Mouse (Mus musculus) liver, embryonic 16.5 days (tissue): Measurements from ENCODE around the gene Slc7a1. TPM values are rescaled to one million over a fixed set of nuclear protein-coding genes. Genes with fewer than 3 reads are reported as not detected.

Experiments used
- ATAC-seq: fragments of 200-750 bp; cut with Nextera tagmentation; 2 replicates; pipeline ENCODE4 v1.8.0; 2017; ENCODE audit warnings: low read depth, mild to moderate bottlenecking, moderate number of reproducible peaks, moderate library complexity
- H3K27ac ChIP-seq: fragments of 300-500 bp; sonication (generic); 2 replicates; pipeline ENCODE4 v1.5.1; 2014; ENCODE audit warnings: mild to moderate bottlenecking, low read length
- H3K27me3 ChIP-seq: fragments of 300-500 bp; sonication (generic); 2 replicates; pipeline ENCODE4 v1.6.1; 2014; ENCODE audit warnings: low read depth, low read length, mixed read lengths; ENCODE audit not compliant: control insufficient read depth, insufficient read depth
- H3K36me3 ChIP-seq: fragments of 300-500 bp; sonication (generic); 2 replicates; pipeline ENCODE4 v1.6.1; 2014; ENCODE audit warnings: mild to moderate bottlenecking; ENCODE audit not compliant: control insufficient read depth, insufficient read depth
- H3K4me1 ChIP-seq: fragments of 300-500 bp; sonication (generic); 2 replicates; pipeline ENCODE4 v1.6.1; 2014; ENCODE audit warnings: low read depth, low read length, mixed read lengths; ENCODE audit not compliant: control insufficient read depth
- H3K4me2 ChIP-seq: fragments of 300-500 bp; sonication (generic); 2 replicates; pipeline ENCODE4 v1.6.1; 2014; ENCODE audit warnings: low read depth, low read length, mixed read lengths
- H3K4me3 ChIP-seq: fragments of 300-500 bp; sonication (generic); 2 replicates; pipeline ENCODE4 v1.5.1; 2014; ENCODE audit warnings: low read depth, mild to moderate bottlenecking, low read length
- H3K9ac ChIP-seq: fragments of 300-500 bp; sonication (generic); 2 replicates; pipeline ENCODE4 v1.6.1; 2014; ENCODE audit warnings: low read depth, low read length
- H3K9me3 ChIP-seq: fragments of 300-500 bp; sonication (generic); replicated peaks from 2 replicates; pipeline ENCODE4 v1.6.1; 2016; ENCODE audit warnings: low read length; ENCODE audit not compliant: control insufficient read depth
- WGBS: fragments of 180-500 bp; shearing (Covaris S2); extraction: QIAGEN DNeasy Blood & Tissue Kit; methylation state at CpG from one replicate; pipeline ENCODE4 v1.1.7; 2014; ENCODE audit not compliant: insufficient replicate concordance; 5-methylcytosine and 5-hydroxymethylcytosine counted together
- polyA plus RNA-seq: library from polyadenylated mRNA; unstranded; fragments of >200 nt; fragmentation: Nextera tagmentation; extraction: Ambion mirVana; gene quantifications from 2 replicates; pipeline ENCODE4 v1.2.1, GENCODE M21; 2015

Slc7a1 gene
- polyA plus RNA-seq, 1 experiment from 2014 or later, result 15.7 TPM

- H3K36me3 ChIP-seq, result no peaks in the 10 kb centered on the region
- no peak overlapping the region for H3K9ac ChIP-seq
- H3K27ac ChIP-seq, result no peak overlapping the region
- 64% methylated on average over 6 of the region's 6 CpGs for WGBS
- no peak overlapping the region for H3K4me3 ChIP-seq
- ATAC-seq, result no peak
- H3K27me3 ChIP-seq, result no peaks in the 10 kb centered on the region
- H3K4me2 ChIP-seq, result no peak overlapping the region
- no peaks in the 10 kb centered on the region for H3K4me1 ChIP-seq
- H3K9me3 ChIP-seq, result no peaks in the 10 kb centered on the region; the same call in 1 of the 2 replicates
These were observed 117.6 kb downstream of the Slc7a1 start for GRCm38 (mm10) chr5:148282093-148282492.

DNA sequence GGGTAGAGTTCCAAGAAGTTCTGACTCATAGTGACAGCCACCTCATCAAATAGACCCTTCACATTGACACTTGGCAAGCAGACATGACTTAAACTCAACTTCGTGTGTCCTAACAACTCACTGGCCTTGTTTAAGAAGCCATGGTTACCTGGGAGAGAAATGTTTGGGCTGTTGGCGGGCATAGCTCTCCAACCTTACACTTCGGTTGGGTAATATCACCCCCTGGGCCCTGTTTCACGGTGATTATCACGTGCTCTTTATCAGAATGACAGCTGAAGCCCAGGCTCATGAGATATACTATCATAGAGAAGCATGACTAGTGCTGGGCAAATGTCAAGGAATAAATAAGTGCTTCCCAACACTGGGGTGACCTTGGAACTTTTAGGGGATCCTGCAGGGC lies 119.4 kb downstream of the Slc7a1 start:
- ATAC-seq, result no peak
- H3K4me3 ChIP-seq, result no peak overlapping the region
- H3K9me3 ChIP-seq, result no peaks in the 10 kb centered on the region; the same call in 1 of the 2 replicates
- H3K27ac ChIP-seq, result no peak overlapping the region
- no peaks in the 10 kb centered on the region for H3K36me3 ChIP-seq
- no peak overlapping the region for H3K4me2 ChIP-seq
- no peaks in the 10 kb centered on the region for H3K27me3 ChIP-seq
- no peak overlapping the region for H3K9ac ChIP-seq
- 50% methylated on average over 5 of the region's 5 CpGs for WGBS
- no peaks in the 10 kb centered on the region for H3K4me1 ChIP-seq

DNA sequence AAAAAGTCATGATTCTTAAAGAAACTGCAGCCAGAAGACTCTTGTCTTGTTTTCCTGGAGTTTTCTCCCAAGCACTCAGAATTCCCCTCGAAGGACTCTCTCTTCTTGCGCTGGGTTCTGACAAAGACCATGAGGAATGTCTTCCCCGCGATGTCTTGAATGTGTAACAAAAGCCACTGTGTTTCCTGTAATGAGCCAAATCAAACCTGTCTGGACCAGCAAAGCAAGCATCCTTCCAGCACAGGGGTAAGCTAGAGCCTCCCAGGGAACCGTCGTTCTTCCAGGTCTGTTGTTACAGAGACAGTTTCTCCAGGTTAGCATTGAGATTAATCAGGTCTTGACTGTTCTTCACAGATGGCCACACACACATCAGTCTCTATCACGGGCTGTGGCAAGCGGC lies 121.5 kb downstream of the Slc7a1 start:
- 75% methylated on average over 8 of the region's 8 CpGs for WGBS
- H3K4me3 ChIP-seq, result no peak overlapping the region
- ATAC-seq, result no peak
- H3K9ac ChIP-seq, result no peak overlapping the region
- H3K27me3 ChIP-seq, result no peaks in the 10 kb centered on the region
- H3K9me3 ChIP-seq, result no peaks in the 10 kb centered on the region
- no peak overlapping the region for H3K27ac ChIP-seq
- H3K4me1 ChIP-seq, result no peaks in the 10 kb centered on the region
- H3K36me3 ChIP-seq, result no peaks in the 10 kb centered on the region
- no peak overlapping the region for H3K4me2 ChIP-seq

Other genes starting within 250 kb of the Slc7a1 start
- 13.0 and 15.4 TPM in 2 replicates for gene Ubl3, start 152.9 kb upstream of the Slc7a1 start, polyA plus RNA-seq